Mouse (Mus musculus): ENCODE measurements around the gene Sema3a. TPM values are rescaled to one million over a fixed set of nuclear protein-coding genes. Genes with fewer than 3 reads are reported as not detected.

The Sema3a gene
- polyA plus RNA-seq, 2 experiments = 22.1 to 43.8 TPM

- Histone ChIP-seq H3K36me3 (ENCODE audit: control insufficient read depth, insufficient read depth, low read length) (no peaks in the 10 kb centered on the region), H3K27ac (replicated peaks; ENCODE audit: low read depth, low read length) (no peak overlapping the region), H3K4me3 (replicated peaks; ENCODE audit: low read length) (no peak overlapping the region), H3K4me1 (ENCODE audit: control insufficient read depth, insufficient read depth, low read length) (peaks cover 3% of the 10 kb centered on the region; the same call in 1 of the 2 replicates), H3K9me3 (ENCODE audit: control insufficient read depth, low read length) (no peaks in the 10 kb centered on the region), H3K9ac (ENCODE audit: low read depth, low read length, severe bottlenecking) (no peak overlapping the region), H3K27me3 (ENCODE audit: control insufficient read depth, insufficient read depth, low read length) (no peaks in the 10 kb centered on the region), H3K4me2 (replicated peaks; ENCODE audit: low read depth, low read length, severe bottlenecking) (no peak overlapping the region)
- ATAC-seq (ENCODE audit: low FRiP score, low read depth) = no peak
- 73% methylated on average over 5 of the region's 5 CpGs for WGBS
- no peak for TF ChIP-seq POLR2A (IDR thresholded peaks at IDR 0.05; ENCODE audit: borderline replicate concordance, extremely low read depth, insufficient read depth, insufficient read length)
- DNase-seq (ENCODE audit: low spot score) = no peak
Observed at GRCm38 (mm10) chr5:13624754-13625153, 499.5 kb downstream of the Sema3a start.

DNA sequence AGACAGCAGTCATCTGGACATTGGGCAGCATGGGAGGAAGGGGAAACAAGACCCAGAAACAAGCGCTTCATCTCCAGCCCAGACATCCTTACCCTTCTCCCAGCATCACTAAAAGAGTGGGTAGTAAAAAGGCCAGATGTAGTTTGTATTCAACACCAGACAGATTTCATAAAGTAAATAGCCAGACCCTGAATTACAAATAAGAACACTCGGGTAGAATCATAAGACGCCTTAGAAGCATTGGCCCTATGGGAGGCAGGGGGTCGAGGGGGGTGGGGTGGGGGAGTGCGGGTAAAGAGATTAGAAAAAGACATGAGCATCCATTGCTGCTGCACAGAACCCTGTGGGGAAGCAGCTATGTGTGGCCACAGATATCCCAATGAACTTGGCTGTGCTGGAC is 500.9 kb downstream of the Sema3a start:
- H3K4me2 ChIP-seq (replicated peaks; ENCODE audit: low read depth, low read length, severe bottlenecking) = no peak overlapping the region
- H3K9ac ChIP-seq (ENCODE audit: low read depth, low read length, severe bottlenecking) = no peak overlapping the region
- DNase-seq (ENCODE audit: low spot score) = no peak
- no peaks in the 10 kb centered on the region for H3K27me3 ChIP-seq (ENCODE audit: control insufficient read depth, insufficient read depth, low read length)
- ATAC-seq (ENCODE audit: low FRiP score, low read depth) = no peak
- H3K4me3 ChIP-seq (replicated peaks; ENCODE audit: low read length) = no peak overlapping the region
- TF ChIP-seq POLR2A (IDR thresholded peaks at IDR 0.05; ENCODE audit: borderline replicate concordance, extremely low read depth, insufficient read depth, insufficient read length) = no peak
- WGBS = 65% methylated on average over 5 of the region's 5 CpGs
- no peaks in the 10 kb centered on the region for H3K36me3 ChIP-seq (ENCODE audit: control insufficient read depth, insufficient read depth, low read length)
- no peaks in the 10 kb centered on the region for H3K9me3 ChIP-seq (ENCODE audit: control insufficient read depth, low read length)
- H3K4me1 ChIP-seq (ENCODE audit: control insufficient read depth, insufficient read depth, low read length) = peaks cover 3% of the 10 kb centered on the region; the same call in 1 of the 2 replicates
- no peak overlapping the region for H3K27ac ChIP-seq (replicated peaks; ENCODE audit: low read depth, low read length)

DNA sequence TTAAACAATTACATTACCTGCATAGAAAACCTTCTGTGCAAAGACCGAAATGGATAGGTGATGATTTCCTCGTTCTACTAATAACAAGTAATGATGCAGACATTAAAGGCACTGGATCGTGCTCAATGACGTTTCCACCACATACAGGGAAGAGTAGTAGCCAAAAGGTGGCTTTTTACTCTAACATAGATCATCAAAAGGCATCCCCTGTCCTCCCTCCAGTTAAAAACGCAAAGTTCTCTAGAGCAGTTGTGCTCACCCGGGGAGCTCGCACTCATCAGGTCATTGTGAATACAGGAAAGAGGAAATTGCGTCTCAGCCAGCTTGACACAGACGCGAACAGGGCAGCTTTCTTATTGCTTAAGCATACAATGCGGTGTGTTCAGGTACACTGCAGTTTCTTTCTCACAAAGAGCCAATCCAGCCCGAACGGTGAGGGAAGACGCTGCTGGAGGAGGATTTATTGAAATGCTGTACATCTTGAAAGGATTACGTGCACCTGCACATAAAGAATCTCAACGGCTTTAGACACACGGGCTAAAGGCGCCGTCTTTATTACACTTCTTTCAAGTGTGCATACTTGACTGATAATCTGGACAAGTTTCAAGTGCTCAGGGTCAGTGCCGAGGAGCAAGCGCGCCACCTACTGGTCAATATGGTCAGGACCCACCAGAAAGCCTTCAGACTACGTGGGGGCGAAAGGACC is 503.5 kb downstream of the Sema3a start:
- DNase-seq (ENCODE audit: low spot score) = peak; percentile 91
- H3K9ac ChIP-seq (ENCODE audit: low read depth, low read length, severe bottlenecking) = peak overlapping the region; percentile 49; the same call in 1 of the 2 replicates
- no peaks in the 10 kb centered on the region for H3K36me3 ChIP-seq (ENCODE audit: control insufficient read depth, insufficient read depth, low read length)
- H3K9me3 ChIP-seq (ENCODE audit: control insufficient read depth, low read length) = no peaks in the 10 kb centered on the region
- H3K4me2 ChIP-seq (replicated peaks; ENCODE audit: low read depth, low read length, severe bottlenecking) = peak overlapping the region; percentile 58
- peaks cover 3% of the 10 kb centered on the region; the same call in 1 of the 2 replicates for H3K4me1 ChIP-seq (ENCODE audit: control insufficient read depth, insufficient read depth, low read length)
- H3K4me3 ChIP-seq (replicated peaks; ENCODE audit: low read length) = peak overlapping the region; percentile 39
- H3K27me3 ChIP-seq (ENCODE audit: control insufficient read depth, insufficient read depth, low read length) = no peaks in the 10 kb centered on the region
- WGBS = 6% methylated on average over 24 of the region's 24 CpGs
- ATAC-seq (ENCODE audit: low FRiP score, low read depth) = peak; percentile 89
- H3K27ac ChIP-seq (replicated peaks; ENCODE audit: low read depth, low read length) = peak overlapping the region; percentile 45; the same call in 1 of the 2 replicates
- TF ChIP-seq POLR2A (IDR thresholded peaks at IDR 0.05; ENCODE audit: borderline replicate concordance, extremely low read depth, insufficient read depth, insufficient read length) = no peak

DNA sequence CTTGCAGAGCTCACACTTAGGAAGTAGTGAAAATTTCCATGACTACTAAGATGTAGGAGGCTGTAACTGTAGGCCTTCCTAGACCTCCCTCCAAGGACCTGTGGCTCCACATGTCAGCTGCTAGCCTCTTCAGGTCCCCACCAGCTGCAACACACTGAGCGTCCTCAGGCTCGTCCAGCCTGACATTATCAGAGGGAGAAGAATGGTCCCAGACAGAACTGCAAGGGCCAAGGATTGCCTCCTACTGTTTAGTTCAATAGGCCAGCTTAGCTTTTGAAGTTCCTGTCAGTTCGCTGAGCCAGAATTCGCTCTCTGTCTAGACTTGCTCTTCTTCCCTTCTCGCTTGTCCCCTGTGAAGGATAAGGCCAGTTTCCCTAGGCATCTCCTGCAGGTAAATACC is 504.7 kb downstream of the Sema3a start:
- WGBS = 32% methylated on average over 5 of the region's 5 CpGs
- no peak overlapping the region for H3K4me3 ChIP-seq (replicated peaks; ENCODE audit: low read length)
- H3K36me3 ChIP-seq (ENCODE audit: control insufficient read depth, insufficient read depth, low read length) = no peaks in the 10 kb centered on the region
- H3K9ac ChIP-seq (ENCODE audit: low read depth, low read length, severe bottlenecking) = no peak overlapping the region
- no peak overlapping the region for H3K27ac ChIP-seq (replicated peaks; ENCODE audit: low read depth, low read length)
- DNase-seq (ENCODE audit: low spot score) (no peak), ATAC-seq (ENCODE audit: low FRiP score, low read depth) (no peak)
- no peak for TF ChIP-seq POLR2A (IDR thresholded peaks at IDR 0.05; ENCODE audit: borderline replicate concordance, extremely low read depth, insufficient read depth, insufficient read length)
- no peaks in the 10 kb centered on the region for H3K27me3 ChIP-seq (ENCODE audit: control insufficient read depth, insufficient read depth, low read length)
- no peaks in the 10 kb centered on the region for H3K9me3 ChIP-seq (ENCODE audit: control insufficient read depth, low read length)
- H3K4me1 ChIP-seq (ENCODE audit: control insufficient read depth, insufficient read depth, low read length) = peaks cover 3% of the 10 kb centered on the region; the same call in 1 of the 2 replicates
- no peak overlapping the region for H3K4me2 ChIP-seq (replicated peaks; ENCODE audit: low read depth, low read length, severe bottlenecking)

- ATAC-seq (ENCODE audit: low FRiP score, low read depth) = no peak
- no peak overlapping the region for H3K27ac ChIP-seq (replicated peaks; ENCODE audit: low read depth, low read length)
- no peak for TF ChIP-seq POLR2A (IDR thresholded peaks at IDR 0.05; ENCODE audit: borderline replicate concordance, extremely low read depth, insufficient read depth, insufficient read length)
- H3K9me3 ChIP-seq (ENCODE audit: control insufficient read depth, low read length) = no peaks in the 10 kb centered on the region
- DNase-seq (ENCODE audit: low spot score) = peak; percentile 38
- H3K9ac ChIP-seq (ENCODE audit: low read depth, low read length, severe bottlenecking) = no peak overlapping the region
- H3K36me3 ChIP-seq (ENCODE audit: control insufficient read depth, insufficient read depth, low read length) = no peaks in the 10 kb centered on the region
- no peak overlapping the region for H3K4me3 ChIP-seq (replicated peaks; ENCODE audit: low read length)
- H3K4me1 ChIP-seq (ENCODE audit: control insufficient read depth, insufficient read depth, low read length) = peaks cover 3% of the 10 kb centered on the region; the same call in 1 of the 2 replicates
- no peaks in the 10 kb centered on the region for H3K27me3 ChIP-seq (ENCODE audit: control insufficient read depth, insufficient read depth, low read length)
- no peak overlapping the region for H3K4me2 ChIP-seq (replicated peaks; ENCODE audit: low read depth, low read length, severe bottlenecking)
Observed at GRCm38 (mm10) chr5:13630692-13631091, 505.5 kb downstream of the Sema3a start.
